Mouse (Mus musculus) megakaryocyte, adult 5-6 weeks (primary cell): ENCODE measurements around the gene Wdr82. TPM values are rescaled to one million over a fixed set of nuclear protein-coding genes. Genes with fewer than 3 reads are reported as not detected.
"Not testable (repeated sequence)": the region's sequence is repeated elsewhere in the genome, so short reads cannot be mapped to it uniquely, and the experiment has no call there.

ENCODE experiments used
- ATAC-seq: 2 replicates; pipeline ENCODE4 v1.8.0; 2016; ENCODE audit warnings: mild to moderate bottlenecking, inconsistent platforms; ENCODE audit not compliant: poor library complexity, severe bottlenecking
- total RNA-seq, 2 experiments: library from RNA; stranded (forward) in 1 of 2; stranded (reverse) in 1 of 2; fragments of 153-499, 151-499 nt in 1 of 2; fragments of 221-1000, 200-1000 nt in 1 of 2; gene quantifications; 2 replicates each; pipeline versions ENCODE4 v1.2.3 to v1.2.4; 2015 to 2017

Wdr82 gene
- total RNA-seq, 2 experiments from 2014 or later: 49.1 to 49.8 TPM

DNA sequence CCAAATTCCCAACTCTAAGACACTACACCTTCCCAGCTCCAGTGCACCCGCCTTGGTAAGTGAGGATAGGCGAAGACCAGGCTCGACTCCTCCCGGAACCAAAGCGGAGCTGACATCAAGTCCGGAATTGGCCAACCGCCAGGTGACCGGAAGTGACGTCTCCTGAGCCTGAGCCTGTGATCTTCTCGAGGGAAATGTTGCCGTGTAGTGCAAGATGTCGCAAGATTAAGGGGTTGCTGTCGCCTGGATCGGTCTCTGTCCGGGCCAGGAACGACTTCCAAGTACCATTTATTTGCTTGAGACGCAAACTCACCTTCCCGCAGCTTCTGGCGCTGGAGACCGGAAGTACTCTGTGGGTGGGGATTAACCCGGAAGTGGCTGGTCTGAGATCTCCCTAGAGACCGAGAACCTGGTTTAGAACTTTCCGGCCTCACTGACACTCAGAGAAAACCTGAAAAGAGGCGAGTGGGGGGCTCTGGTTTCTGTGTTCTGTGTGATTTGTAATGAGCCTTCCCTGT lies 10.9 kb upstream of the Wdr82 start:
- peak; percentile 84 for ATAC-seq

DNA sequence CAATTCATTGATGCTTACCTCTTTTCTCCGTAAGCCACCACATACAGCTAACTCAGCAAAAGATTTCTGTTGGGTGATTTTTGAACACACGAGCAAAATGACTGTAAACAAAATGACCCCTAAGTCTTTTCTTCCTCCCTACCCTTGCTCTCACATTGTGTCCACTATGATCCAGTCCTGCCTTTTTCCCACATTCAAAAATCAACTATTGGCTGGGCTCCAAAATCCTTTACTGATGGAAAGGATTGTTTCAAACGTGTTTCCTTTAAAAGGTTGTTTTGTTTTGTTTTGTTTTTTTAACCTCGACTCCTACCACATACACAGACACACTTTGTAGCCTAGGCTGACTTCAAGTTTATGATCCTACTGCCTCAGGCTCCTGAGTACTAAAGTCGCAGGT lies 10.3 kb upstream of the Wdr82 start:
- ATAC-seq: peak; percentile 5

GRCm38 (mm10) chr9:106166709-106167108 lies 4.0 kb upstream of the Wdr82 start:
- no peak for ATAC-seq

DNA sequence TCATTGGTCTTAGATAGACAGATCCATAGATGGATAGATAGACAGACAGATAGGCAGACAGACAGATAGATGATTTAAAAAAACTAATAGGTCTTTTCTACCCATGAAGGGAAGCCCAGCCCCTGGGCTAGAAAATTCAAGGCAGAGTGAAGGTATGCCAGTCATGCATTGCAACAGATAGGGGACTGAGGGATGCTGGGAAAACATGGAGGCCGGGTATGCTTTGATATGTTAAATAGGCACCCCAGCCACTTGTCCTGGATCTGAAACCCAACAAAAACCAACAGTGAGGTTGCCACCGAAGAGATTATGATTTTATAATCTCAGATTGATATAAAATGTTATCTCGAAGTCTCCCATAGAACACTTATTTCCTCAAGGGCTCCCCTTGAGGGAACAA lies 3.5 kb upstream of the Wdr82 start:
- no peak for ATAC-seq

DNA sequence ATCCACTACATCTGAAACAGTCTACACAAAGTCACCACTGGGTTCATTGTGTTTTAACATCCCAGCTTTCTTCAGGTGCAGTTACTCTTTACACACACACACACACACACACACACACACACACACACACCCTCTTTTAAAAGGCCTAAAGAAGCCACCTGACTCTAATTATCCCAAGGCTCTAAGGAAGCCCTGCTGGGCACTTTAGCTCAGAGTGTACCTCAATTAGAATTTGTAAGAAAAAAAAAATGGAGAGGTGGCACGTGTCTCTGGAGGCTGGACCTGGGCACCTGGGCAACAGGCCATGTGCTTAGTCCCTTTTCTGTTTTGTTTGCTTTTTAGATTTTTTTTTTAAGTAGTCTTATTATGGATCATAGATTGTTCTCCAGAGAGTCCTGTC lies 3.0 kb upstream of the Wdr82 start:
- no peak for ATAC-seq

DNA sequence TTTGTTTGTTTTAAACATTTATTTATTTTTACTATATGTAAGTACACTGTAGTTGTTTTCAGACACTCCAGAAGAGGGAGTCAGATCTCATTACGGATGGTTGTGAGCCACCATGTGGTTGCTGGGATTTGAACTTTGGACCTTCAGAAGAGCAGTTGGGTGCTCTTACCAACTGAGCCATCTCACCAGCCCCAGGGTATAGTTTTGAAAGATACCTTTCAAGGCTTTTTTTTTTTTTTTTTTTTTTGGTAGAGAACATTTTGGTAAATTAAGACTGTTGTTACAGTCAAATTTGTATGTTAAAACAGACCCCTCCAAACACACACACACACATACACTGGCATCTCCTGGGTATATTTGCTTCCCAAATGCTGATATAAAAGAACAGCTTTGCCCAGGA lies 1.7 kb upstream of the Wdr82 start:
- not testable (repeated sequence) for ATAC-seq

DNA sequence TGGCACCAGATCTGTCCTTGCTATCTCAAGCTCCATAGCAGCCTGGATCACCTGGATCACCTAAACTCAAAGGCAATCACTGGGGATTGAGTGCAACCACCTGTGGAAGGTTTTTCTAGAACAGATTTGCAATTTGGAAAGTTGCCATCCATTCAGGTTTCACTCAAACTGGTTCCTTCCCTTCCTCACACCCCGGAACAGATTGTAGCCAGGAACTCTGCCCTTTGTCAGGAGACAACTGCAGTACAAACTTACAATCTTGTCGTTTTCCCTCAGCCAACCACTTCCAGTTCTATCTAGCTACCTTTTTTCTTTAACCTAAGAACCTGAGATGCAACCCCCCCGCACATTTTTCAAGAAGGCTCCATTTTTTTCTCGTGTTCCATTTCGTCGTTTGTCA lies 811 bp upstream of the Wdr82 start:
- no peak for ATAC-seq

- ATAC-seq: peak; percentile 29
These were observed 824 bp downstream of the Wdr82 start for GRCm38 (mm10) chr9:106171346-106172158.

DNA sequence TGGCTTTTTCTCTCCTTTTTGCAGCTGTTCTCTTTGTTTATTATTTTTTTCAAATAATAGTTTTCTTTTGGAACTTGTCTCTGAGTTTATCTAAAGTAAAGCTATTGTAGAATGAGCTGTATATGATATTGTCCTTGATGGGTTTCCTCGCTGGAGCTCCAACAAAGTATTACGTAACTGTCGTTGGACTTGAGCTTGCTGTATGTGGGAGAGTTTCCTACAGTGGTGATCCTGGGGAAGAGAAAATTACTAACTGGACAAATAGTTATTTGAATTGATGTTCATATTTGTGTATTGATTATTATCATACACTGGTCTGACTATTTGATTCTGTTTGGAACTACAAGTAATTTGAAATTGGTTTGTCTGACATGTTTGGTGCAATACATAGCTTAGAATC lies 1.8 kb downstream of the Wdr82 start:
- no peak for ATAC-seq

DNA sequence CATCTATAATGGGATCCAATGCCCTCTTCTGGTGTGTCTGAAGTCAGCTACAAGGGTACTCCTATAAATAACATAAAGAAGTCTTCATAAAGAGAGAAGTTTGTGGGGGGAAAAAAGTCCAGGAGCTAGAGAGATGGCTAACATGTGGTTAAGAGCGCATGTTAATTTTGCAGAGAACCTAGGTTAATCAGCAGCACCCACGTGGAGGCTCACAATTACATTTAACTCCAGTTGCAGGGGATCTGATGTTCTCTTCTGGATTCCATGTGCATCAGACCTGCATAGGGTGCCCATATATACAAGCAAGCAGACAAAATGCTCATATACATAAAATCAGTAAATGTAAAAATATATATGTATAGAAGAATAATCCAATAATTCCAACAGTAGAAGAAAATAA lies 2.6 kb downstream of the Wdr82 start:
- no peak for ATAC-seq

- ATAC-seq: no peak
These were observed 4.9 kb downstream of the Wdr82 start for GRCm38 (mm10) chr9:106175552-106176200.

- ATAC-seq: no peak
These were observed 6.0 kb downstream of the Wdr82 start for GRCm38 (mm10) chr9:106176769-106177168.

- ATAC-seq: peak; percentile 24
These were observed 7.1 kb downstream of the Wdr82 start for GRCm38 (mm10) chr9:106177799-106178198.

DNA sequence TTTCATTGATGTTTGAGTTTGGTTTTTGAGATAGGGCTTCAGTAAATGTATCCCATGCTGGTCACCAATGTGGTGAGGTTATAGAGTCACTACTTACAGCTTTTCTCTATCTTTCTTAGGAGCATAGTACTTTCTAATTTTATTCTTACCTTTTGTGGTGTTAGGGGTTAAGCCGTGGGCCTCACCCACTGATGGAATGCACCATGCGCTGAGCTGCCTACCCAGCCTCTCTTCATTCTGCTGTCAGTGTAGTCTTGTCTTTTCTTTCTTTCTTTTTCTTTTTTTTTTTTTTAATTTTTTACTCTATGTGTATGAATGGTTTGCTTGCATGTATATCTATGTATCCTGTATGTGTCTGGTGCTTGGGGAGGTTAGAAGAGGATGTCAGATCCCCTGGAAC lies 8.7 kb downstream of the Wdr82 start:
- ATAC-seq: no peak

DNA sequence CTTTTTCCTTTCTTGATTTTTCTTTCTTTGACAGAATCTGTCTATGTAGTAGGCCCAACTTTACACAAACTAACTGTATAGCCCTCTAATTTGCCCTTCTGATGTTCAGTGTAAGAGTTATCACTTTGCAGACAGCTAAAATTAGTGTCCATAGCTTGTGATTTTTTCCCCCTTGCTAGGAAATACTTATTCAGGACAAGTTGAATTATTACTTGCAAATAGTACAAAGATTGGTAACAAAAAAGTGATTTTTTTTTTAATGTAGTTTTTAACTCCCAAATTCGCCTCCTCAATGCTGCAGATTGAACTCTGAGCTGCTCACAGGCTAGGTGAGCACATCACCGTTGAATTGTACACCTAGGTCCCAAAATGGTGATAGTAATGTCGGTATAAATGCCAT lies 9.2 kb downstream of the Wdr82 start:
- no peak for ATAC-seq

GRCm38 (mm10) chr9:106182146-106182545 lies 11.4 kb downstream of the Wdr82 start:
- ATAC-seq: no peak

DNA sequence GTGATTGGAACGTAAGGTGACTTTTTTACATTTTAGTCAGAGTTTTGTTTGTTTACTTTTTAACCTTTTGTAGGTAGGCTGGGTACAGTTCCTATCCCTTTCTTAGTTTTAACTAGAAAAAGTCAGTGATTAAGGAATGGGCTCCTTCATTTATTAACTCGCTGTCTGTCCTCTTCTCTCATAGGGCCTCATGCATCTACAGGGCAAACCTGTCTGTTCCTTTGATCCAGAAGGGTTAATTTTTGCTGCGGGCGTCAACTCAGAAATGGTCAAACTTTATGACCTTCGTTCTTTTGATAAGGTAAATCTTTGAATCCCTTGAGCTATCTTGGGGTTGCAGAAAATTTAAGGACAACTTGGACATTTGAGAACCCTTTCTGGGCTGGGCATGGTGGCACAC lies 13.3 kb downstream of the Wdr82 start:
- no peak for ATAC-seq

- no peak for ATAC-seq
These were observed 20.6 kb downstream of the Wdr82 start for GRCm38 (mm10) chr9:106191355-106191754.

- ATAC-seq: no peak
These were observed 21.3 kb downstream of the Wdr82 start for GRCm38 (mm10) chr9:106192024-106192423.

DNA sequence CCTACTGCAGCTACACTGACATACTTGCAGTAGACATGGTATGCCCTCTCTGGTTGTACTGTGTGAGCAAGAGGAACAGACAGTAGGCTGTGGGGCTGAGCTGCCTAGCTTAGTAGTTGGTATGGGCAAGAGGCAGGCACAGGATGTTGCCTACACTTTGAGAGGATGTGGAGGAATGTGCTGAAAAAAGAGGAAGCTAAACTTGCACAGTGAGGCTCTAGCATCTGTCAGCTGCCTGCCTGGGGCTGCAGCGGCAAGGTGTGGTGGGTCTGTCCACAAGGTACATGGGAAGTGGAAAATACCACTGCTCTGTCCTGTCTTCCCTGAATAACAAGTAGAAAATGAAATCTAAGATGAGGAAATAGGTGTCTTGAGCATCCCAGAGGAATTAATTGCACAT lies 22.3 kb downstream of the Wdr82 start:
- ATAC-seq: peak; percentile 88

DNA sequence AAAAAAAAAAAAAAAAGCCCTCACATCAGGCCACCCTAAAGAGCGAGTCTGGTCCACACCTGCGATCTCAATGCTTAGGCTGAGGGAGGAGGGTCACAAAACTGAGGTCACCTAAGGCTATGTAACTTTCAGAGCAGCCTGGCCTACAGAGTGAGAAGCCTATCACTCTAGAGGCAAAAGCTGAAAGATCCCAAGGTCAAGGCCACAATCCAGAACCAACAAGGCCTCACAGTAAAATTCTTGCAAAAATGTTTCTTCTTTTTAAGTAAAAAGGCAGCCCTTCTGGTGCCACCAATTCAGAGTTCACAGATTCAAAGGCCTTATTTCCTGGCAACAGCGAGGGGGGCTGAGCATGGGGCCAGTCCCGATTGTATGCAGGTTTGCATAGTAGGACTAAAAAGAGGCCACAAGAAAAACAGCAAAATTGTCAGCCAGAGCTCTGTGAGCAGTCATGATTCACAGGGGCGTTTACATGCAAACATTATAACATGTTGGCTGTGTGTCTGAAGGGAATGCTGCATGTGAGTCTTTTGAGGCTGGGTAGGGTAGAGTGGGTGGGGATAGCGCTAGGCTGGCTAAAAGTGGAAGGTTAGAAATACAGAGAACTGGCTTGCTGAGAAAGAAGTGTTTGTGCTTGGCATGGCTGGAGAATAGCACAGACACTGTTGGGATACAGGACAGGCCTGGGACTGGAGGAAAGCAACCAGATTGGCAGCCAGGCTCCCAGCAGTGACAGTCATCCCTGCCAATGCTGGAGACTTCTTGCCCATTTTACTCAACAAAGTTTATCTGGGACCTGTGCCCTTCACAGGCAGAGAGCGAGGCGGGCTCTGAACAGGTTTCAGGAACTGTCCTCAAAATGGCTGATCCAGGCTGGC lies 23.4 kb downstream of the Wdr82 start:
- ATAC-seq: no peak
